ENCODE assay signal across 9 mouse cellular contexts in genomic region chr13:95547090-95547611, GRCm38 (mm10). TPM values are rescaled to one million over a fixed set of nuclear protein-coding genes. Genes with fewer than 3 reads are reported as not detected.
DNase-seq lines count a peak whose midpoint lies in the region; ATAC-seq and TF ChIP-seq lines count a peak whose summit lies in the region.
"Had no signal": no experiment of that assay in that cellular context is flagged by ENCODE, and none has a peak within 500 bp of the region (broad histone marks: within the 10 kb centered on the region; RNA-seq: fewer than 3 reads in every experiment).

No protein-coding gene starts in this region.

- intact Hi-C loops in gastrocnemius, adult 2 months (cut with DNase I): no loop called here
- intact Hi-C loops in left cerebral cortex, postnatal 25 days (cut with DNase I): no loop called here

- WGBS in forebrain, embryonic 15.5 days: 41% methylated on average over 12 of the region's 12 CpGs
- WGBS in limb, embryonic 15.5 days: 33% methylated on average over 12 of the region's 12 CpGs

- peak overlapping the region; percentile 68 for H3K27ac ChIP-seq in gastrocnemius, adult 2 months
- H3K27ac ChIP-seq in forebrain, embryonic 15.5 days (replicated peaks): no peak overlapping the region
- peak overlapping the region; percentile 43; the same call in 1 of the 2 replicates for H3K27ac ChIP-seq in limb, embryonic 15.5 days

- H3K9me3 ChIP-seq in forebrain, embryonic 15.5 days: no peaks in the 10 kb centered on the region
- no peaks in the 10 kb centered on the region for H3K9me3 ChIP-seq in limb, embryonic 15.5 days

- H3K4me1 ChIP-seq in forebrain, embryonic 15.5 days: peaks cover 11% of the 10 kb centered on the region
- H3K4me1 ChIP-seq in limb, embryonic 15.5 days: peaks cover 32% of the 10 kb centered on the region

- no peaks in the 10 kb centered on the region for H3K27me3 ChIP-seq in forebrain, embryonic 15.5 days
- H3K27me3 ChIP-seq in limb, embryonic 15.5 days: no peaks in the 10 kb centered on the region

- H3K9ac ChIP-seq in forebrain, embryonic 15.5 days (replicated peaks): no peak overlapping the region
- H3K9ac ChIP-seq in limb, embryonic 15.5 days: no peak overlapping the region

- H3K4me2 ChIP-seq in forebrain, embryonic 15.5 days (replicated peaks): no peak overlapping the region
- no peak overlapping the region for H3K4me2 ChIP-seq in limb, embryonic 15.5 days

- no peaks in the 10 kb centered on the region for H3K36me3 ChIP-seq in forebrain, embryonic 15.5 days
- H3K36me3 ChIP-seq in limb, embryonic 15.5 days: no peaks in the 10 kb centered on the region

- no peak for TF ChIP-seq CTCF in gastrocnemius, adult 2 months (IDR thresholded peaks at IDR 0.05)

- no peak for DNase-seq in gastrocnemius, adult 2 months
- no peak for DNase-seq in gastrocnemius, postnatal 10 days
- DNase-seq in Muller cell, postnatal 12 days (ENCODE audit: inconsistent ontology term): peak; percentile 43
- DNase-seq in cerebellum, postnatal 36 days: no peak
- no peak for DNase-seq in left cerebral cortex, postnatal 25 days (ENCODE audit: low spot score in 2 of 2)
- DNase-seq in spleen, postnatal 36 days (ENCODE audit: low spot score in 2 of 2): no peak

- ATAC-seq in forebrain, embryonic 15.5 days (replicated peaks): 0 out of 2 replicates have a peak, but pooled peaks have one; percentile 44
- no peak for ATAC-seq in limb, embryonic 15.5 days (ENCODE audit: insufficient number of reproducible peaks, low FRiP score, low TSS enrichment, low read depth)

- H3K4me3 ChIP-seq in gastrocnemius, adult 2 months: no peak overlapping the region
- no peak overlapping the region for H3K4me3 ChIP-seq in forebrain, embryonic 15.5 days
- H3K4me3 ChIP-seq in limb, embryonic 15.5 days: no peak overlapping the region

RNA-seq across cellular contexts. Expression of gene F2rl1, which starts 22.1 kb away (rescaled TPM):
- under 1 TPM; 0.36 to 0.45 TPM for total RNA-seq in gastrocnemius, adult 2 months (2021)
- total RNA-seq in gastrocnemius, postnatal 10 days (2021): under 1 TPM; 0.45 TPM
- 0.29 TPM in 1 of 2 replicates, not detected in the other for polyA plus RNA-seq in forebrain, embryonic 15.5 days (2015; fragmentation: Nextera tagmentation; extraction: Ambion mirVana)
- 3.2 and 5.3 TPM in 2 replicates for polyA plus RNA-seq in limb, embryonic 15.5 days (2015; fragmentation: Nextera tagmentation; extraction: Ambion mirVana)
- under 1 TPM; 0.21 to 0.30 TPM for total RNA-seq in left cerebral cortex, postnatal 25 days (2021)
- polyA plus RNA-seq: myocyte had no signal
